Mouse (Mus musculus): ENCODE results near the gene Cpeb3. TPM values are rescaled to one million over a fixed set of nuclear protein-coding genes. Genes with fewer than 3 reads are reported as not detected.

Cpeb3 gene
- not detected for polyA plus RNA-seq (2017; shearing (Covaris generic))

GRCm38 (mm10) chr19:37208176-37208755, at the start of gene Cpeb3:
TSS of gene Cpeb3 (minus strand) at chr19:37208601.

GRCm38 (mm10) chr19:37207303-37208175, 862 bp downstream of the Cpeb3 start, which contains the start of gene March5:
TSS of gene March5 (plus strand) at chr19:37207543.

Other genes with a start within 250 kb of the Cpeb3 start
- 8.8 TPM for gene March5, start 1.1 kb downstream of the Cpeb3 start, polyA plus RNA-seq (2017; shearing (Covaris generic))
- gene Ide, start 129.3 kb upstream of the Cpeb3 start, polyA plus RNA-seq (2017; shearing (Covaris generic)): 29.9 TPM
- gene Kif11, start 167.8 kb upstream of the Cpeb3 start, polyA plus RNA-seq (2017; shearing (Covaris generic)): 4.4 TPM
- 0.15 TPM for gene Hhex, start 226.2 kb upstream of the Cpeb3 start, polyA plus RNA-seq (2017; shearing (Covaris generic))

All from CD4-positive, CD25-positive, alpha-beta regulatory T cell, adult 9 weeks (primary cell).